Mouse (Mus musculus): Measurements from ENCODE around the gene Pet100.

GRCm38 (mm10) chr8:3622119-3622518, 771 bp downstream of the Pet100 start:
- no peak for TF ChIP-seq TCF3 (IDR thresholded peaks at IDR 0.05; ENCODE audit: insufficient read length, low read depth)
- no peak for TF ChIP-seq MYOD1 (IDR thresholded peaks at IDR 0.05; ENCODE audit: control insufficient read depth in 1 of 3, insufficient read length in 2 of 3, low read depth in 2 of 3)
